Mouse (Mus musculus): Measurements from ENCODE around the gene Ilf3.

Ilf3 gene

DNA sequence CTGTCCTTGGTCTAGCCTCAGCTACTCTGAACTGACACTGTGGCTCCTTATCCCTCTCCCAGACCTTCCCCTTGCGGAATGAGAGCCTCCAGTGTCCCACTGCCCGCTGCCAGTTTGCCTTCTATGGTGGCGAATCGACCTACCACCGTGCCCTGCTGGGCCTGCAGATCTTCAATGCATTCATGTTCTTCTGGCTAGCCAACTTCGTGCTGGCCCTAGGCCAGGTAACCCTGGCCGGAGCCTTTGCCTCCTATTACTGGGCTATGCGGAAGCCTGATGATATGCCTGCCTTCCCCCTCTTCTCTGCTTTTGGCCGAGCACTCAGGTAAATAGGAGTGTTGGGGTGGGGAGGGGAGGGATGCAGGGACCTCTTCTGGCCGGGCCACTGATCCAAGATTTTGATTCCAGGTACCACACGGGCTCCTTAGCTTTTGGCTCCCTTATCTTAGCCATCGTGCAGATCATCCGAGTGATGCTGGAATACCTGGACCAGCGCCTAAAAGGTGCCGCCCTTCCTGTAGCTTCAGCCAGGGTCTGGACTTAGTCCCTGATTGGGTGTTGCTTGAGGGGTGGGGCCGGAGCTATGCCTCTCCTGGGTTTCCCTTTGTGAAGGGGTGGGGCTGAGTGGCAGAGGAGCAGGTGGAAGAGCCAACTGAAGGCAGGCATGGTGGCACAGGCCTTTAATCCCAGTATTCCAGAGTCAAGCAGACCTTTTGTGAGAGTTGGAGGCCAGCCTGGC, 20.9 kb upstream of the Ilf3 start:
- no peak for DNase-seq

DNA sequence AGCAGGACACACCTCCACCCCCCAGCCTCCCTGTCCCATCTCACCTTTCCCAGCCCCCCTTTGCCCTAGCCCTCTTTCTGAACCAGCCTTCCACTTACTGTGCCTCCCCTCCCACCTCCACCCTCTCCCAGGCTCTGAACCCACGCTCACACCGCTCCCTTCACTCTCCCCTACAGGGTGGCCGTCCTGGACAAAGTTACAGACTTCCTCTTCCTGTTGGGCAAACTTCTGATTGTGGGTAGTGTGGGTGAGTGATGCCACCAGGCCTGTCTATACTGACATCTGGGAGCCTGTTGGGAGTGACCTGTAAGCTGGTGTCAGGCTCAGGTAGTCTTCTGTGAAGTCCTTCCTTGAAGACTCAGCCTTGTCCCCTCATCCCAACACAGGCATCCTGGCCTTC, 19.5 kb upstream of the Ilf3 start:
- DNase-seq, result no peak

DNA sequence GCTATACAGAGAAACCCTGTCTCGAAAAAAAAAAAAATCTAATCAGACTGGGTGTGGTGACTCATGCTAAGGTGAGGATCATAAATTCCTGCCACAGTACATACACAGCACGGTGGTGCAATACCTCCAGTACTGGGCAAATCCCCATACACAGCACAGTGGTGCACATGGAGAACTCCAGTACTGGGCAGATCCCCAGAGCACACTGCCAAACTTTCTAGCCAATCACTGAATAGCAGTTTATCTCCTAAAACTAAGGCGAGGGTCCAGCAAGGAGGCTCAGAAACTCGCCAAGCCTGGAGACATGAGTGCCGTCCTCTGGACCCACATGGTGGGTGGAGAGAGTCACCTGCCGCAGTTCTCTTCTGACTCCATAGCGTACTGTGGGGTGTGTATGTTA, 16.5 kb upstream of the Ilf3 start:
- no peak for DNase-seq

DNA sequence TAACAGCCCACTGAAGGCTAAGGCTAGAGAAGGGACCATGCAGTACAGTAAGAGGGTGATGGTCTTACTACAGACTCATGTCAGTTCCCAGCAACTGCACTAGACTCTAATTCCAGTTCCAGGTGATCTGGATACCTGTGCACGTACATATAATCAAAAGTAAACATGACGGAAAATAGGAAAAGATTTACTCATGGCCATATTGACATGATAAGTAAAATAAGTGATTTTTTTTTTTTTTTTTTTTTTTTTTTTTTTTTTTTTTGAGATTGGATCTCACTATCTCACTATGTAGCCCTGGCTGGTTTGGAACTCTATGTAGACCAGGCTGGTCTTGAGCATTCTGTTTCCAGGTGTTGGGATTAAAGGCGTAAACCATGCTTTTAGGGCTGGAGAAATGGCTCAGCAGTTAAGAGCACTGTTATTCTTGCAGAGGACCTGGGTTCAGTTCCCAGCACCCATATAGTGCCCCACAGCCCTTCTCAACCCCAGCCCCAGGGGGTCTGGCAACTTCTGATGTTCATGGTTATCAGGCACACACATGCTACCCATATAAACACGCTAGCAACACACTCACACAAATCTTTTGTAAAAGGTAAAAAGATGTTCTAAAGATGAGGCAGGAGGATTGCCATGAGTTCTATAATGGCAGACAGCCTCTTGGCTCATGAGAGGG, 15.8 kb upstream of the Ilf3 start:
- DNase-seq, result no peak

DNA sequence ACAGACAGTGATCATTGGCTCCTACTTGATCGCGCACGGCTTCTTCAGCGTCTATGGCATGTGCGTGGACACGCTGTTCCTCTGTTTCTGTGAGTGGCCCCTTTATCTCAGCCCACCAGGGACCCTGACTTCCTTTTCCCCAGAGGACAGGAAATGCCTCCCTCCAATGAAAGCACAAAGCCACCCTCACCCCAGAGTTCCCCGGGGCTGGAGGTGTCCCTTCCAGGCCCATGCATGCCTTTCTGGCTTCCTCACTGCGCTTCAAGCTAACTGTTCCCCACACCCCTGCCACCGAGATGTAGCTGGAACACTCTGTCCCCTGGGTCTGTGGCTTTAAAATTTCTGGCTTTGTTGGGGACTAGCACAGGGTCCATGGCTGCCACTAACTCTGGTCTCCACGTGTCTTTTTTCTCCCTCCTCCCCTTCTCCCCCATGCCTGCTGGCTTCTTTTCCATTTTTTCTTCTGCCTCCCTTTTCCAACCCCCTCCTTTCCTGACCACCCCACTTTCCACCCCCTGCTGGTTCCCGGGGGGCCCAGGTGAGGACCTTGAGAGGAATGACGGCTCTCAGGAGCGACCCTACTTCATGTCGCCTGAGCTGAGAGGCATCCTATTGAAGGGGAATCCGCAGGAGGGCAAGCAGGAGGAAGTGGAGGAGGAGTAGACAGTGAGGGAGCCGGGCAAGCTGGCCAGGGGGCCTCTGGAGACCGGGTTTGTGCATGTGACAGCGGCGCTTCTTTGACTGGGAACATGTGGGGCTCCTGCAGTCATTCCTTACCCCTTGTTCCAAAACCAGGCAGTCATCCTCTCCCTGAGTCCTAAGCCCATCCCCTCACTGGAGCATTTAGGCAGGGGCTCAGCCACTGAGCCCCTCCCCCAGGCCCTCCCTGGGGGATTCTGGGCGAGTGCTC, 15.0 kb upstream of the Ilf3 start:
- no peak for DNase-seq

DNA sequence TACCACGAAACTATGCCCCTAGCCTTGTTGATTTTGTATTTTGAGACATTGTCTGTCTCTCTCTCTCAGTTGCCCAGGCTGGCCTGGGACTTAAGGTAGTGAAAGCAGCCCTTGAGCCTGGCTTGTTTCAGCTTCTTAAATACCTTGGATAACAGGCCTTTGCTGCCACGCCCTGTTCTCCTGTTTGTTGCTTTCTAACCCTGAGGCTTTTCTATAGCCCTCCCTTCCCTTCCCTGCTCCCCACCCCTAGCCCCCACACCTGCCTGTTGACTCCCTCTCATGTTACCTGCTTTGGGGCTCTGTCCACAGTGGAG, 14.3 kb upstream of the Ilf3 start:
- DNase-seq, result no peak

DNA sequence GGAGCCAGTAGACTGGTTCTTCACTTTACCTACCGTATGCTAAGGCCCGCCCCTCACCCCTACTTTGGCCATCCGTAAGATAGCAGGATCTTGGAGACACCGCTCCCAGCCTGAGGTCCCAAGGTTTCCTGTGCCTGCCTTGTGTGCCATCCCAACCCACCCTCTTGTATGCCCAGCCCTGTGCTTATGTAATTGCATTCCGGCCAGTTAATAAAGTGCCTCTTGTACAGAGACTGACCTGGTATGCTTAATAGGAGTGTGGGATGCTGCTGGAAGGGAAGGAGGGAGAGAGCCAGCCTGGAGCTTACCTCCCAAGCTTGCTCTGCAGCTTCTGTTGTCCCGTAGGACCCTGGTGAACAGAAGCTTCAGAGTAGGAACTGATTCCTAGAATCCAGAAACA, 12.9 kb upstream of the Ilf3 start:
- DNase-seq, result no peak

DNA sequence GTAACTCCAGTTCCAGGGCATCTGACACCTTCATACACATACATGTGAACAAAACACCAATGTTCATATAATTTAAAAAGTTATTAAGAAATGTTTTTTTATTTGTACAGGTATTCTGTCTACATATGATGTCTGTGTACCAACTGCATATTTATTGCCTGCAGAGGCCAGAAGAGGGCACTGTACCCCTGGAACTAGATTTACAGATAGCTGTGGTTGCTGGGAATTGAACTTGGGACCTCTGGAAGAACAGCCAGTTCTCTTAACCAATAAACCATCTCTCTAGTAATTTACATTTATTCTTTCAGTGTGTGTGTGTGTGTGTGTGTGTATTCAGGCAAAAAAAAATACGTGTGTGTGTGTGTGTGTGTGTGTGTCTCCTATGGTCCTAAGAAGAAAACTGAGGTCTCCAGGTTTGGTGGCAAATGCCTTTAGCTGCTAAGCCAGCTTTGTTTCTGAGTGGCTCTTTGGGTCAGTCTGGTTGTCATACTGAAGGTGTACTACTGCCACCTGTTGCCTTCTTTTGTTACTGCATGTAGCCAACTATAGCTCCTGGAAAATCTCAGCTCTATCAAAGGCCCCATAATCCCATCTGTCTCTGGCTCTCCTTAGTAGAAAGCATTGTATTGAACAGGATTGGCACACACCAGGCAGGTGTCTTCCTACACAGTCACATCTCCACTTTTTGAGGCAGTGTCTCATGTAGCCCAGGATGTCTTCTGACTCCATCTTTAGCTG, 10.5 kb upstream of the Ilf3 start:
- DNase-seq, result peak; percentile 59

DNA sequence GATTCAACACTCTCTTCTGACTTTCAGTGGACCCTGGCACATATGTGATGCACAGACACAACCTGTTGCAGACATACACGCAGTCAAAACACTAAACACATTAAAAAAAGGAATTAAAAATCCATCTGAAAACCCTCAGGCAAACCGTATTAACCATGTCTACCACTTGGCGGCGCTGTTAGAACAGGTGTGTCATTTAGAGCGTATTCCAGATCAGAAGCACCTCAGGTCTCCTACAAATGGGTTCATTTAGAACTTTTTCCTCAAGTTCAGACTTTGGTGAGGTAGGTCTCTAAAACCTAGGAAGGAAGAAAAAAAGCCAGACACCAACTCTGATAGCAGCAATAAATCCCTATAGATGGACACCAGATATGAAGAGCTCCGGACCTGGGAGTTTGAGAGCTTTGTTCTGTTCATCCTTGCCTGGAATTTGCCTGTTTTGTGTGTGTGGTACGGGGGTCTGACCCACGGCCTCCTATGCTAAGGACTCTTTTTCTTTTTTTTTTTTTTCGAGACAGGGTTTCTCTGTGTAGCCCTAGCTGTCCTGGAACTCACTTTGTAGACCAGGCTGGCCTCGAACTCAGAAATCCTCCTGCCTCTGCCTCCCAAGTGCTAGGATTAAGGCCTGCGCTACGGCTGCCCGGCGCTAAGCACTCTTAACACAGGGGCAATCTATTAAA, 990 bp upstream of the Ilf3 start:
- DNase-seq, result peak; percentile 66

DNA sequence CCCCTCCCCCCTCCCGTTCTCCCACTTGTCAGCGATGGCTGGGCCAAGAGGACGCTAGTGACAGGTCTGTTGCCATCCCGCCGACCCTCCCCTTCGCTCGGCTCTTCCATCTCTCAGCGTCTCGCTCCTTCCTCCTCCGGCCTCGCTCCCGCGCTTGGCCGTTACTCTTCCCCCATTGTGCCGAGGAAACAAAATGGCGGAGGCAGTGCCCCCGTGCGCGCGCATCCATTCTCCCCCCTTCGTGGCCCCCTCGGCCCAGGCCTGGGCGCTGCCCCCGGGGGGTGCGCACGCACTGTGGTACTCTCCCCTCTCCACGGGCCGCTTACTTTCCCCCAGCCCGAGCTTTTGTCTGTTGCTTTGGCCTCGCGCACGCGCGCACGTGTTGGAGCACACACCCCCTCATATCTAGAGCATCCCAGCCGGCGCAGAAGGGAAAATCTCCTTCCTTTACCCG, 487 bp downstream of the Ilf3 start:
- peak; percentile 72 for DNase-seq

DNA sequence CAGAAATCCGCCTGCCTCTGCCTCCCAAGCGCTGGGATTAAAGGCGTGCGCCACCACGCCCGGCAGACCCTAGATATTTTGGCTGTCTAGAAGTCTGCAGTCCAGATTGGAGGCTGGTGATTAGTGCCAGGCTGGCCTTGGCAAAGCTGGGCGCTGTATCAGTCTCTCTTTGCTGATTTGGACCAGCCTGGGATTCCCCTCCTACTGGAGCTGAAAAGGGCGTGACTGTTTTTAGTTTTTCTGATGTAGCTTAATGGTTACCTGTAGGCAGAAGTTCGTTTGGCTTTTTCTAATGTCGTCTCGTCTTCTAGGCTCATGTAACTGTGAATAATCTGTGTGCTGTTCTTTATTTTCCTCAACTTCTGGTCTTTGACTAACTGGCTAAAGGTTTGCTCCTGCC, 1.4 kb downstream of the Ilf3 start:
- no peak for DNase-seq

DNA sequence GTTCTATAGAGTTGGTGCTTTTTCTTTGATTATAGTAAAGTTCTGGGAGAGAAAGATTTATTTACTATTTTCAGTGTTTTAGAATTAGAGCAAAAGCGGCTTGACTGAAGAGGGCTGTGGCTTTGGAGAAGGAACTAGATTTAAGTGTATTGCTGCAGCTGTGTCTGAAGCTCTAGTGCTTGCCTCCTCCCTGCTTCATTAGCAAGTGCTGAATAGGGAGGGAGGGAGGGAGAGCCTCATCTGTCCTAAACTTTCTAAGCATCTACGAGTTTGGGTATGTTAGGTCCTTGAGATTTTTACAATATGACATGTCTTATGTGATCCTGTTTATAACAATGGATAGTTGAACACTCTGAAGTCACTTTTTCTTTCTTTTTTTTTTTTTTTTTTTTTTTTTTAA, 3.2 kb downstream of the Ilf3 start:
- no peak for DNase-seq

DNA sequence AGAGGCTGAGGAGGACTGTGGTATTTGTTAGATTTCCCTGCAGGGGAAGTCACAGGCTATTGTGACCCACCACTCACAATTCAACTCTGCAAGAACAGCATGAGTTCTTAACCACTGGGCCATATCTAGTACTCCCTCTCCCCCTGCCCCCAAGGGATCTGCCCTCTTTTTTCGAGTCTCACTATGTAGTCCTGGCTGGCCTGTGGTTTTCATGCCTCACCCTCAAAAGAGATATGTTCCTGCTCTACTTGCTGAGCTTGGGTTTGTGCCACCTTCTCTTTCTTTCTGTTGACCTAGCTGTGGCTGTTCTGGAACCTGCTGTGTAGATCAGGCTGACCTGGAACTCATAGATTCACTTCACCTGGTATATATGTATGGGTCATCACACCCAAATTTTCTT, 4.8 kb downstream of the Ilf3 start:
- DNase-seq, result no peak

DNA sequence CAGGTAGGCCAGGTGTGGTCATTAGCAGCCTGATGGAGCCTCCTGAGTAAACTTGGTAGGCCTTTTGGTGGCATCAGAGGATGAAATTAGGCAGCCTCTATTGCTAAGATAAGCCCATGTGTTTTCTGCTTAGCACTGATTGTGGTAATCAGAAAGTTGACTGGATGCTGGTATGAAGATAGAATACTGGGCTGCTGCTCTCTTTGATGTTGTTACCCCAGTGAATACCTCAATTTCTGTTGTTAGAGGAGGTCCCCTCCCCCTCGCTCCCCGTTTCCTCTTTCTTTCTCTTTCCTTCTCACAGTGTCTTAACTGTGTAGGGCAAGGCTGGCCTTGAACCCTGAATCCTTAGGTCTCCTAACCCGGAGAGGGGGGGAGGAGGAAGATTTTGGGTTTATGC, 11.5 kb downstream of the Ilf3 start:
- no peak for DNase-seq

DNA sequence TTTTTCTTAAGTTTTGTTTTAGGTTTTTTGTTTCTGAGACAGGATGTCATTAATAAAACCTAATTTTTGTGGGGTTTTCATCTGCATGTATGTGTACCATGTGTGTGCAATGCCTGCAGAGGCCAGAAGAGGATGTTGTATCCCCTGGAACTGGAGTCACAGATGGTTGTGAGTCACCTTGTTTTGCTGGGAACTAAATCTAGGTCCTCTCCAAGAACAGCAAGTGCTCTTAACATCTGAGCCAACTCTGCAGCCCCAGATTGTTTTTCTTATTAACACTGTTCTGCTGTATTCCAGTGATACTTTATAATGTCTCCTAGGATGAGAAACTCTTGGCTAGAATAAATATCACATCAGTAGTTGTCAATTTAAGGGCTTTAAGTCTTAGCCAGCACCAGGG, 13.2 kb downstream of the Ilf3 start:
- DNase-seq, result peak; percentile 39

DNA sequence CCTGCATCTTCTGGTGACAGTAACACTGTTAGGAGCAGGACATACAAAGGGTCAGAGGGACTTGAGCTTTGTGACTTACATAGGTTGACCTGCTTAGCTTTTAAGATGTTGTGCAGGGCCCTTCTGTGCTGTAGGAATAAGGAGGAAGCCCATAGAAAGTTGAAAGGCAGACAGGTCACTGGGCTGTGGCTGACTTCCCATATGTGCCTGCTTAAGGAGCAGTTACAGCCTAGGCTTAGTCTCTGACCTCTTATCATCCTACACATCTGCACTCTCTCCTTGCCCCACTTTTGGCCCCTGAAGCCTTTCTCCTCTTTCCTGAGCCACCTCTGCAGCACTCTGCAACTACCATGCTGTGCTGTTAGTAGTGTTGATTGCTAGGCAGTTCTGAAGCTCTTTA, 16.3 kb downstream of the Ilf3 start:
- no peak for DNase-seq

DNA sequence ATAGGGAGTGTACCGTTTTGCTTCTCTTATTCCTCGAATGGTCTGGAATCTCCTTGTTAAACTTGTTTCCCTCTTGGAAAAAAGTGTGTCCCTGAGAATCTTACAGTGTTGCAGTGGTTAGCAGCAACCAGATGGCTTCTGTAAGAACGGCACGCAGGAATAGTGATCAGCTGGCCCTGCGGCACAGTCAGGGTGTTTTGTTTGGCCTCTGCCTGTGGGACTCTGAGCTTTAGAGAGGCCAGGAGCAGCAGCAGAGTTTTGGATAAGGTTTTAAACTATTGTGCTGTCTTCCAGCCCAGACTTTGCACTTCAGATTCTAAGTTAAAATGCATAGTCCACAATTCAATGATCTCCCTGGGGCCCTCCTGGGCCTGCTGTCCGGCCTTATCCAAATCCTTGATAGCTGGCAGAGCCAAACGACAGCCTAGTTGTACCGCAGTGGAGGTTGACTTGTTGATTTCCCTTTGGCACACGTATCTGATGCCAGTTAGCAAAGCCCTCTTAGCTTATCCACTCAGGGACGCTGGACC, 25.0 kb downstream of the Ilf3 start:
- DNase-seq, result no peak

DNA sequence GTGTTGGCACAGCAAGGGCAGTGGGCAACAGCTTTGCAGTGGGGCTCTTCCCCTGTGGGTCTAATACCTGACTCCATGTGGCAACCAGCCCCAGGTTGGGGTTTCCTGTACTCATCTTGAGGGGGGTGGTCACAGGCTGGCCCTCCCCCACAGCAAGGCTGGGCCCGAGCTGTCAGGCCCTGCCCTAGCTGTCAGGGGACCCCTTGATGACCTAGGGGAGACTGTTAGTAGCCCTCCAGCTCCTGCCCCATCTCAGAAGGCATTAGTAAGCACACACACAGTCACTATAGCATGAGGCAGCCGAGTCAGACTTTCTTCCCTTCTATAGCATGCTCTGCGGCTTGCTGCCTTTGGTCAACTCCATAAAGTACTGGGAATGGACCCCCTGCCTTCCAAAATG, 28.0 kb downstream of the Ilf3 start:
- no peak for DNase-seq

DNA sequence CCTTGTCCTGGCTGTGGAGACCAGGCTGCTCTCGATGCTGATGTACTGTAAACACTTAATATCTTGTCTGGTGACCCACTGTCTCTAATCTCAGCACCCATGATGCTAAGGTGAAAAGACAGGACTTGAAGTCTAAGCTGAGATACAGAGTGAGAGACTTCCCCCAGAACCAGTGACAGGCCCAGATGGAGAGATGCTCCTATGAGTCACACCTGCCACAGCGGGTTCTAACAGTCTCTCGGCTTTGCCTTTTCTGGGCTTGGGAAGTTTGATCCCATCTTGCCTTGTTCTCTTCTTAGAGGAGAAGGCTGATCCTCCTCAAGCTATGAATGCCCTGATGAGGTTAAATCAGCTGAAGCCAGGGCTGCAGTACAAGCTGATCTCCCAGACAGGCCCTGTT, 29.5 kb downstream of the Ilf3 start:
- DNase-seq, result no peak

DNA sequence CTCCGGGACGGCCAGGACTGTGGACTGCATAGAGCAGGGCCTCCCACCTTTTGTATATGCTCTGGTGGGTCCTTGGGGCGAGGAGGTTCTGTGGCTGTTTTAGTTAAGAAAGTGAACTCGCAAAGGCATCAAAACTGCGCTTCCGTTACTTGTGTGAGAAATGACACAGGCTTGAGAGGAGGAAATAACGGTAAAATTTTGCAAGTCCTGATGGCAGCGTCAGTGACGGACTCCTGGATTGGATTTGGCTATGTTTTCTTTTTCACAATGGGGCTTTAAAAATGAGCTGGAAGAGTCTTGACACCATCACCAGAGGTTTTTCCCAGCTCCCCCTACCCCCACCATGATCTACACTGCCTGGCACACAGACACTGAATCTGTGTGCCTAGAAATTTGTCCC, 33.4 kb downstream of the Ilf3 start:
- DNase-seq, result no peak

DNA sequence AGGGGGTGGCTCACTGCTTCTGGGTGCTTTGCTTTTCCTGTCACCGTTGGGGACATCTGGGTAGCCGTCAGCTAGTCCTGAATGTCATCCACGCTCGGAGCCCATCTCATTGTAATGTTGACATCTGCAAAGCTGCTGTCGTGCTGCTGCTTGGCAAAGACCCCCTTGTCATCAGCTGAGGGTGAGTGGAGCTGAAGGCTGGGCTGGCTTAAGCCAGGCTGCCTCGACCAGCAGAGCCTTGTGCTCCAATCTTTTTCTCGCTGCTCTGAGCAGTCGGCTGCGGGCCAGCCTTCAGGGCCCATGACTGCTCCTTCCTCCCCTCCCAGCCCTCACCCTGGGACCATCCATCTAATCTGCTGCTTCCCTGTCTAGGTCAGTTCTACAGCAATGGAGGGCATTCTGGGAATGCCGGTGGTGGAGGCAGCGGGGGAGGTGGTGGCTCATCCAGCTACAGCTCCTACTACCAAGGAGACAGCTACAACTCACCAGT, 35.1 kb downstream of the Ilf3 start:
- DNase-seq, result no peak

DNA sequence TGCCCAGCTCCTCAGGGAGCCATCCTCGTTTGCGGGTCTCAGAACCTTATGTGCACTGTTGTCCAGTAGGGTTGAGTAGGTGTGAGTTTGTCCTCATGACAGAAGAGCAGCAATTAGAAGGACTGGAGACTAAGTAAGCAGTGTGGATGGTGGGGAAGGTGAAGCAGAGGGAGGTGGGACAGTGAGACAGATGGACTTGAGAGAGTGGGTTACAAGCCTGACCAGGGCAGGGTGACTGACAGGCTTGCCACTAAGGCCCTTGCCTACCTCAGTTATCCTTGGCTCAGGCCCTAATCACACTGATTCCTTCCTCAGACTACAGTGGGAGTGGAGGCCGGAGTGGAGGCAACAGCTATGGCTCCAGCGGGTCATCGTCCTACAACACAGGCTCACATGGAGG, 36.1 kb downstream of the Ilf3 start:
- DNase-seq, result no peak

Data from layer of hippocampus, adult 9-11 months (tissue).